Mouse (Mus musculus) forebrain, embryonic 10.5 days (tissue): ENCODE data around the gene Taok2. TPM values are rescaled to one million over a fixed set of nuclear protein-coding genes. Genes with fewer than 3 reads are reported as not detected.
A peak's percentile ranks its signal among the peaks of the same experiment; 100 is the strongest.
"Not testable (repeated sequence)": the region's sequence is repeated elsewhere in the genome, so short reads cannot be mapped to it uniquely, and the experiment has no call there.

Experiments used
- DNase-seq: peaks from one replicate; pipeline ENCODE4 v3.0.0-alpha.2; 2017; ENCODE audit warnings: low spot score; ENCODE audit errors: extremely low spot score
- H3K27ac ChIP-seq: fragments of 300-500 bp; sonication (generic); 2 replicates; pipeline ENCODE4 v1.5.1; 2016; ENCODE audit warnings: mild to moderate bottlenecking
- H3K27me3 ChIP-seq: fragments of 300-500 bp; sonication (generic); 2 replicates; pipeline ENCODE4 v1.6.1; 2016; ENCODE audit warnings: mild to moderate bottlenecking; ENCODE audit not compliant: poor library complexity, severe bottlenecking
- H3K36me3 ChIP-seq: fragments of 300-500 bp; sonication (generic); replicated peaks from 2 replicates; pipeline ENCODE4 v1.6.1; 2016; ENCODE audit warnings: mild to moderate bottlenecking, moderate library complexity
- H3K4me1 ChIP-seq: fragments of 300-500 bp; sonication (generic); 2 replicates; pipeline ENCODE4 v1.6.1; 2016
- H3K4me3 ChIP-seq: fragments of 300-500 bp; sonication (generic); 2 replicates; pipeline ENCODE4 v1.5.1; 2016; ENCODE audit warnings: mild to moderate bottlenecking, moderate library complexity
- H3K9me3 ChIP-seq: fragments of 300-500 bp; sonication (generic); 2 replicates; pipeline ENCODE4 v1.6.1; 2016; ENCODE audit warnings: mild to moderate bottlenecking, moderate library complexity
- WGBS: fragments of 180-500 bp; shearing (Covaris S2); methylation state at CpG from one replicate; pipeline ENCODE4 v1.1.7; 2016; 5-methylcytosine and 5-hydroxymethylcytosine counted together
- polyA plus RNA-seq: library from polyadenylated mRNA; unstranded; fragments of >200 nt; fragmentation: Nextera tagmentation; extraction: Ambion mirVana; gene quantifications from 2 replicates; pipeline ENCODE4 v1.2.1, GENCODE M21; 2016

Taok2 gene
- polyA plus RNA-seq, result 54.0 and 54.1 TPM in 2 replicates

DNA sequence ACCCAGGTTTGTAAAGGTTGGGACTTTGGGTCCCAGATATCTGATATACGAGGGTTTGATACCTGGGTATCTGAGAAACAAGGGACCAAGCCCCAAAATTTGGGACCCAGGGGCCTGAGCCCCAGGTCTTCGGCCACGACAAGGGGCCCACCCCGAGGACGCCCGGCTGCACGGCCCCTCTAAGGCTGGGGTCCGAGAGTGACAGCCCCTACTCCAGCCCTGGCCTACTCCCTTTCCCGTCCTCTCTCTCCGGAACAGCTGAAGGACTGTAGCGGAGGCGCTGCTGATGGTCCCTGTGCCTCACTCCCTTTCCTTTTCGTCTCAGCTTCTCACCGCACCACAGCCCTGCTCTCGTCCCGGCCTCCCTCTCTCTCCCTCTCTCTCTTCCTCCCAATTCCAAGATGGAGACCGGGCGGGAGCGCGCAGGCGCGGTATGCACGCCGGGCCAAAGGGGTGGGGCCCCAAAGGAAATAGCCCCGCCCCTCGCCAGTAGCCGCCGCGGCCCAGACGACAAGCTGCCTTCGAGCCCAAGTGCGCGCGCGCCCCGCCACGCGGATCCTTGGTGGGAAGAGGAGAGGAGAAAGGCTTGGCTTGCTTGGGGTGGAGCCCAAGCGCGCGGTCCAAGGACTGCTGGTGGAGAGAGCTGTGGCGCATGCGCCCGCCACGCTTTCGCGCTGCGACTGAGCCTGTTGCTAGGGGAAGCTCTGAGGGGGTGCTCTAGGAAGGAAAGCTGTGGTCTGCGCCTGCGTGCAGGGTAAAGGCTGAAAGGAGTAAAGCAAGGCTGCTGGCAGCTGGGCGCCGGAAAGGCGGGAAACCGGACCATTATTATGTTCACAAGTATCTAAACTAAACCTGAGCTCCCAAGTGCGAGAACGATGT is at the start of gene Taok2:
Gene Taok2 (minus strand): TSS at position 418 of the 879 bp plus-strand sequence.
- Histone ChIP-seq H3K9me3 (no peaks in the 10 kb centered on the region), H3K27me3 (no peaks in the 10 kb centered on the region), H3K4me3 (peak within 1 kb of the TSS; percentile 84), H3K36me3 (peaks cover 31% of the 10 kb centered on the region), H3K27ac (peak within 1 kb of the TSS; percentile 93), H3K4me1 (peaks cover 49% of the 10 kb centered on the region)
- peak; percentile 99 for DNase-seq
- WGBS, result under 1% methylated on average over 56 of the region's 56 CpGs

DNA sequence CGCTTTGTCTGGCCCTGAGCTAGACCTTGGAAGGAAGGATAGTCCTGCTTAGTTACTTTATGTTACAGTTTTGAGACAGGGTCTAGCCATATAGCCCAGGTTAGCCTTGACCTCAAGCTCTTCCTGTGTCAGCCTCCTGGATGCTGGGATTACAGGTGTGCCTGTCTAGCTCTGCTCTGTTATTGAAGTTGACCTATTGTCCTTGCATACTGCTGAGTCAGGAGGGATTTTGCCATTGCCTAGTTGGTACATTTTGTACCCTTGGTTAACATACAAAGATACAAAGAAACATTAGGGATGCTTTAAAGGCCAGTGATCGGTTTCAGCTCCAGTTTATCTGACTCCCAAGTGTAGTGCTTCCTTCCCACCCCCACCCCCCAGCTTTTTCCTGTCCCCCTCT is 48.1 kb upstream of the Taok2 start:
- no peaks in the 10 kb centered on the region for H3K27me3 ChIP-seq
- 87% methylated on average over 2 of the region's 2 CpGs for WGBS
- peaks cover 25% of the 10 kb centered on the region for H3K4me1 ChIP-seq
- no peak overlapping the region for H3K27ac ChIP-seq
- DNase-seq, result no peak
- peaks cover 74% of the 10 kb centered on the region for H3K36me3 ChIP-seq
- no peaks in the 10 kb centered on the region for H3K9me3 ChIP-seq
- no peak overlapping the region for H3K4me3 ChIP-seq

DNA sequence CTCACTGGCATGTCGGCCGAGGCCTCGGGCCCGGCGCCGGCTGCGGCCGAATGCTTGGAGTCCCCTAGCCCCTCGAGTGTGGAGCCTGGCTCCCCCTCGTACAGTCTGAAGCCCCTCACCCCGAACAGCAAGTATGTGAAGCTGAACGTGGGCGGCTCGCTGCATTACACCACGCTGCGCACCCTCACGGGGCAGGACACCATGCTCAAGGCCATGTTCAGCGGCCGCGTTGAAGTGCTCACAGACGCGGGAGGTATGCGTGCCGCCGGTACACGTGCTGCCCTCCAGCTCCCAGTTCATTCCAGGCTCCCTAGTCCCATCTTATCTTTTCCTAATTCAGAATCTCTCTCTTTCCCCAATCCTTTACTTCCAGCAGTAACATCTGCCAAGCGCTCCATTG is 44.5 kb upstream of the Taok2 start:
- Histone ChIP-seq H3K36me3 (peaks cover 38% of the 10 kb centered on the region), H3K27ac (peak overlapping the region; percentile 87), H3K4me1 (peaks cover 28% of the 10 kb centered on the region), H3K4me3 (peak overlapping the region; percentile 70), H3K27me3 (no peaks in the 10 kb centered on the region), H3K9me3 (no peaks in the 10 kb centered on the region)
- WGBS, result under 1% methylated on average over 27 of the region's 27 CpGs
- no peak for DNase-seq

DNA sequence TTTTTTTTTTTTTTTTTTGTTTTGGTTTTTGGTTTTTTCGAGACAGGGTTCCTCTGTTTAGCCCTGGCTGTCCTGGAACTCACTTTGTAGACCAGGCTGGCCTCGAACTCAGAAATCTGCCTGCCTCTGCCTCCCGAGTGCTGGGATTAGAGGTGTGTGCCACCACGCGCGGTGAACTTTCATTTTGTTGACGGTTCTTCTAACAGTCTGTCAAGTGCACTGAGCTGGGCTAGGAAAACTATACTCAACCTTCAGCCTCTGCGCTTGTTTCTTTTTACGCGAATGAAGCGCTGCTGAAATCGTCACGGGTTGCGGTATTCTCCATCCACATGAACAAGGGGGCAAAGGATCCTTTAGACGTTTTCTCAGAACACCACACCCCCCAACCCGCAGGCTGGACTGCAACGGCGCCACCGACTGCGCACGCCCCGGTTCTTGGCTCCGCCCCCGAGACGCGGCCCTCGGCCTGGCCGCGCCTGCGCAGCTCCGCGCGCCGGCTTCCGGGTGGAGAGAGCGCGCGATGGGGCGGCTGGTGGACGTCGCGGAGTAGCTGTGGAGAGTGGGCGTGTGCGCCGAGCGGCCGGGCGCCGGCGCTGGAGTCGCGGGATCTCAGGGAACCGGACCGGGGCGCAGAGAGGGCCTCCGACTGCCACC is 44.0 kb upstream of the Taok2 start, which contains the start of gene Kctd13:
Gene Kctd13 (plus strand): TSS at position 496 of the 654 bp plus-strand sequence.
- H3K36me3 ChIP-seq, result peaks cover 34% of the 10 kb centered on the region
- WGBS, result 6% methylated on average over 56 of the region's 56 CpGs
- no peaks in the 10 kb centered on the region for H3K9me3 ChIP-seq
- peak within 1 kb of the TSS; percentile 70 for H3K4me3 ChIP-seq
- H3K4me1 ChIP-seq, result peaks cover 32% of the 10 kb centered on the region
- H3K27ac ChIP-seq, result peak within 1 kb of the TSS; percentile 87
- DNase-seq, result peak; percentile 88
- H3K27me3 ChIP-seq, result no peaks in the 10 kb centered on the region

DNA sequence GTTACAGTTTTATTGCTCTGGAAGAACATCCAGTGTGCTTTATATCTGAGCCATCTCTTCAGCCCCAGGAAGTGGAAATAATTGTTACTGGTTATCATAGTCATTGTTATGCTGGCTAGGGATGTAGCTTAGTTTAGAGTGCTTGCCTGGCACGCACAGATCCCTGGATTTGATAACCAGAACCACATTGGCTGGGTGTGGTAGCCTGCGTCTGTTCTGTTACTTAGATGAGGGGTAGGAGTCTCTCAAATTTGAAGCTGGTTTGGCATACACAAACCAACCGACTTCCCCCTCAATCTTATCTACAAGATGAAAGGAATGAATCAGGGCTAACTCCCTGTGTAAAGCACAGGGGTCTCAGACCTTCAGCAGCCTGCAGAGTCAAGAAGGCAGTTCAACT is 41.8 kb upstream of the Taok2 start:
- Histone ChIP-seq H3K4me1 (peaks cover 46% of the 10 kb centered on the region), H3K27ac (no peak overlapping the region), H3K36me3 (peaks cover 13% of the 10 kb centered on the region), H3K4me3 (no peak overlapping the region), H3K27me3 (no peaks in the 10 kb centered on the region), H3K9me3 (no peaks in the 10 kb centered on the region)
- 59% methylated on average over 3 of the region's 3 CpGs for WGBS
- no peak for DNase-seq

DNA sequence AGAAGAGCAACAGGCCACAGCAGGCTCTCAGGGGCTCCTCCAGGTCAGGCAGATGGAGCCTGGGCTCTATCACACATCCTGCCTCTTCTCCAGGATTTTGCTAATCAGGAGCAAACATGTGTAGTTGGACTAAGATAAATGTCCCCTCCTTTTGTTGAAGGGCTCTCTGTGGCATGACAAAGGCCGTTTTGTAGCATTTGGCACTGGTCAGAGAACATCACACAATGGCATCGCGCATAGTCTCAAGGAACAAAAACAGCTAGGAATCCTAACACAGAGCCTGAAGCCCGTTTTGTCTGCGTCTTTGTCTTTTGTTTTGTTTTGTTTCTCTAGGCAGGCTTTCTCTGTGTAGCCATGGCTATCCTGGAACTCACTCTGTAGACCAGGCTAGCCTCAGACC is 39.5 kb upstream of the Taok2 start:
- DNase-seq, result no peak
- peaks cover 32% of the 10 kb centered on the region for H3K4me1 ChIP-seq
- H3K4me3 ChIP-seq, result no peak overlapping the region
- peak overlapping the region; percentile 67 for H3K27ac ChIP-seq
- no peaks in the 10 kb centered on the region for H3K9me3 ChIP-seq
- no peaks in the 10 kb centered on the region for H3K27me3 ChIP-seq
- 72% methylated on average over 5 of the region's 5 CpGs for WGBS
- no peaks in the 10 kb centered on the region for H3K36me3 ChIP-seq

DNA sequence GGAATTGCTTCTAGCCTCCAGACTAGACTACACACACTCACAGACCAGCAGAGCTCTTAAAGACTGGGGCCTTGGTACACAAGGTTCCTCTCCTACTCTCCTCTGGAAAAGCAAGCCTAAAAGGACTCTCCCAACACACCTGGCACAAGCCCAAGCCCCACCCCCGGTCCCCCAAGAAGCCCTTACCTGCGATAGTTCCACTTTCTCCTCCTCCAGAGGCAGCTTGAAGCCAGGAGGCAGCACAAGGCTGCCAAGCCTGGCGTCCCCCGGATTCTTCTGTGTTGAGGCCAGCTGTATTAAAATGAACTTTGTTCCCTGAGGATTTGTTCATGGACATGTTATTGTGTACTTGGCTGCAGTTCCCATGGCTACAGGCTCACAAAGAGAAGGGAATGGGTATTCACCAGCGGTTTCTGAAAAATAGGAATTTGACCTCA is 38.1 kb upstream of the Taok2 start, which contains the start of gene Tmem219:
Gene Tmem219 (minus strand): TSS at position 294 of the 437 bp plus-strand sequence.
- peak within 1 kb of the TSS; percentile 81 for H3K27ac ChIP-seq
- H3K4me3 ChIP-seq, result peak within 1 kb of the TSS; percentile 28
- 67% methylated on average over 5 of the region's 5 CpGs for WGBS
- DNase-seq, result no peak
- no peaks in the 10 kb centered on the region for H3K36me3 ChIP-seq
- no peaks in the 10 kb centered on the region for H3K27me3 ChIP-seq
- H3K4me1 ChIP-seq, result peaks cover 28% of the 10 kb centered on the region
- no peaks in the 10 kb centered on the region for H3K9me3 ChIP-seq

DNA sequence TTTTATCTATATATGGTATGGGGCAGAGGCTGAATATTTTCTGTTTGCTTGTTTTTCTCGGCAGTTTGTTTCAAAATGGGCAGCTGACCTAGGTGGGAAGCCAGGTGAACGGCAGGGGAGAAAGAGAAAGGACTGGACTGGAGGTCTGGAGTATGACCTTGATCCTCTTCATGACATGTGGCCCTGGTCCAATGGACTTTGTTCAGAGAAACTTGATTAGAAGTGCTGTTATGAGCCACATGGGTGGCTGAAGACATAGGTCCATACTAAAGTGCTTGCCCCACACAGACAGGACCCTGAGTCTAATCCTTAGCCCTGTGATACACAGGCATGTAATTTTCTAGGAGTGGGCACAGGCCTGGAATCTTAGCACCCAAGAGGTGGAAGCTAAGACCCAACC is 37.1 kb upstream of the Taok2 start:
- DNase-seq, result no peak
- H3K27ac ChIP-seq, result peak overlapping the region; percentile 81
- peaks cover 28% of the 10 kb centered on the region for H3K4me1 ChIP-seq
- H3K36me3 ChIP-seq, result no peaks in the 10 kb centered on the region
- H3K27me3 ChIP-seq, result no peaks in the 10 kb centered on the region
- H3K4me3 ChIP-seq, result peak overlapping the region; percentile 28; the same call in 1 of the 2 replicates
- WGBS, result 86% methylated on average over 2 of the region's 2 CpGs
- H3K9me3 ChIP-seq, result no peaks in the 10 kb centered on the region

DNA sequence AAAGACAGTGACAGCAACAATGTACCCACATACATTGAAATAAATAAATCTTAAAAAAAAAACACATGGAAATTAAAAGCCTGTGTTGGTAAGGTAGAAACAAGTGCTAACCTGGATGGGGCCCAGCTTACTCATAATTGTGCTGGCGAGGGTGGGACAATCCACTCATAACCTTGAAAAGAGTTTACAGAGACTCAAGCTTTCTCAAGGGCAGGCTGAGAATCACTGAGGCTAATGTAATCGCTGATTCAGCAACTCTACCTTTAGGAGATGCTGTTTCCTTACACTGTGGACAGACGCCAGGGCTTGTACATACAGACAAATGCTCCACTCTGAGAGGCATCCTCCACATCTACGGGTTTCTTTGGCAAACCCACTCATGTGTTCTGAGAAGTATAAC is 35.5 kb upstream of the Taok2 start:
- no peaks in the 10 kb centered on the region for H3K36me3 ChIP-seq
- no peak for DNase-seq
- H3K27me3 ChIP-seq, result no peaks in the 10 kb centered on the region
- WGBS, result 93% methylated on average over 4 of the region's 4 CpGs
- H3K27ac ChIP-seq, result no peak overlapping the region
- peaks cover 28% of the 10 kb centered on the region for H3K4me1 ChIP-seq
- no peak overlapping the region for H3K4me3 ChIP-seq
- no peaks in the 10 kb centered on the region for H3K9me3 ChIP-seq

DNA sequence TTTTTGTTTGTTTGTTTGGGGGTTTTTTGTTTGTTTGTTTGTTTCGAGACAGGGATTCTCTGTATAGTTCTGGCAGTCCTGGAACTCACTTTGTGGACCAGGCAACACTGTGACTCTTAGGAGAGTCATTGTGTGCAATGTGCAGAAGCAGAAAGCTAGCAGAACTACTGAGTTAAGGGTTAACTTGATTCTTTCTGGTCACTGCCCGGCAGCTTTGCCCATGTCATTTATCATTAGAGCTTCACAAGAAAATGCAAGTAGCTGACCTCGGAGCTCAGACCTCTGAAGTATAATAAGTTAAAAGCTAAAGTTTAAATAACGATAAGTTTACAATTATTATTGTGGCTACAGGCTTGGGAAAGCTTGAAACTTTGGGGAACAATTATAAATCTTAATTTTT is 33.9 kb upstream of the Taok2 start:
- not testable (repeated sequence) for H3K27ac ChIP-seq, H3K36me3 ChIP-seq, H3K27me3 ChIP-seq, DNase-seq, H3K9me3 ChIP-seq, H3K4me3 ChIP-seq
- 60% methylated on average over 4 of the region's 4 CpGs for WGBS
- peaks cover 21% of the 10 kb centered on the region for H3K4me1 ChIP-seq

DNA sequence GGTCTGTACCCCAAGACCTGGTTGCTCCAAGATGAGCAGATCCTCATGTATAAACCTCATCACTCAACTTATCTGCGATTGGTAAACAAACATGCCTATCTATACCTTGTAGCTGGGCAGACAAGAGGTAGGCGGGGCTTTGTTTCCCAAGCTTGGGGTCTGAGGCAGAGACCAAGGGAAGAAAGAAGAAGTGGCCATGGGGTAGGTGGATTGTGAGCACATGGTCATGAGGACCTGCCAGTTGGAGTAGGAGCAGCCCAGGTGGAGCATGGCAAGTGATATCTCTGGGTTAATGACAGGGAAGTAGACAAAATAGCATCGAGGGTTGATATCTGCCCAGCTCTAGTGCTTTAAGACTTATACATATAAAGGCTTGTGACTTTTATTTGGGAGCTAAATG is 30.3 kb upstream of the Taok2 start:
- Histone ChIP-seq H3K9me3 (no peaks in the 10 kb centered on the region), H3K27ac (no peak overlapping the region), H3K4me3 (no peak overlapping the region), H3K27me3 (no peaks in the 10 kb centered on the region), H3K36me3 (no peaks in the 10 kb centered on the region), H3K4me1 (peaks cover 3% of the 10 kb centered on the region; the same call in 1 of the 2 replicates)
- 93% methylated on average over 3 of the region's 3 CpGs for WGBS
- DNase-seq, result no peak

DNA sequence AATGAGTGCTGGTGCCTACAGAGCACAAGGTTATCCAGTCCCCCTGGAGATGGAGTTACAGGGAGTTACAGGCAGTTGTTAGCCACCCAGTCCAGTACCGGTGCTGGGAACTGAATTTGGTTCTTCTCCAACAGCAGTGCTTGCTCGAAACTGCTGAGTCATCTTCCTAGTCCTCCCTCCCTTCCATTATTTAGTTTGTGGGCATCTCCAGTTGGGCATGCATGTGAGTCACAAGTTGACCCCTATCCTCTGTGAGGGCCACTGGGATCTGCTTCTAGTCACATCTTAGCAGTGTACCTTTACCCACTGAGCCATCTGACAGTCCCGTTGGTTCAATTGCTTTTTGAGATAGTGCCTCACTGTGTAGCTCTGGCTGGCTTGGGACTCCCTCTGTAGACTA is 21.1 kb upstream of the Taok2 start:
- no peaks in the 10 kb centered on the region for H3K4me1 ChIP-seq
- no peak for DNase-seq
- H3K4me3 ChIP-seq, result no peak overlapping the region
- no peaks in the 10 kb centered on the region for H3K9me3 ChIP-seq
- H3K36me3 ChIP-seq, result no peaks in the 10 kb centered on the region
- no peak overlapping the region for H3K27ac ChIP-seq
- WGBS, result 78% methylated on average over 3 of the region's 3 CpGs
- H3K27me3 ChIP-seq, result no peaks in the 10 kb centered on the region

DNA sequence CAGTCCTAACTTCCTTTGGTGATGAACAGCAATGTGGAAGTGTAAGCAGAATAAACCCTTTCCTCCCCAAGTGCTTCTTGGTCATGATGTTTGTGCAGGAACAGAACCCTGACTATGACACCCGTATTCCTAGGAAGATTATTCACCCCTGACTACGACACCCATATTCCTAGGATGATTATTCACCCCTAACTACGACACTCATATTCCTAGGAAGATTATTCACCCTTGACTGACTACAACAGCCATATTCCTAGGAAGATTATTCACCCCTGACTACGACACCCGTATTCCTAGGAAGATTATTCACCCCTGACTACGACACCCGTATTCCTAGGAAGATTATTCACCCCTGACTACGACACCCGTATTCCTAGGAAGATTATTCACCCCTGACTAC is 15.3 kb upstream of the Taok2 start:
- H3K4me3 ChIP-seq, DNase-seq, H3K27ac ChIP-seq, H3K27me3 ChIP-seq, H3K36me3 ChIP-seq, H3K9me3 ChIP-seq: not testable (repeated sequence)
- peaks cover 23% of the 10 kb centered on the region for H3K4me1 ChIP-seq
- 93% methylated on average over 8 of the region's 9 CpGs for WGBS
